Mouse (Mus musculus): ENCODE results near the gene Gm28308. TPM values are rescaled to one million over a fixed set of nuclear protein-coding genes. Genes with fewer than 3 reads are reported as not detected.

Gm28308 gene
- total RNA-seq, 2 experiments from 2014 or later = not detected

GRCm38 (mm10) chr6:52233546-52234427 is 20.6 kb upstream of the Gm28308 start:
- peak; percentile 55 for ATAC-seq (replicated peaks; ENCODE audit: poor library complexity, severe bottlenecking)

GRCm38 (mm10) chr6:52232984-52233545 is 19.9 kb upstream of the Gm28308 start:
- ATAC-seq (replicated peaks; ENCODE audit: poor library complexity, severe bottlenecking) = no peak

- no peak for ATAC-seq (replicated peaks; ENCODE audit: poor library complexity, severe bottlenecking)
Observed at GRCm38 (mm10) chr6:52232568-52232965, 19.4 kb upstream of the Gm28308 start.

GRCm38 (mm10) chr6:52231885-52232567 is 18.9 kb upstream of the Gm28308 start:
- no peak for ATAC-seq (replicated peaks; ENCODE audit: poor library complexity, severe bottlenecking)

DNA sequence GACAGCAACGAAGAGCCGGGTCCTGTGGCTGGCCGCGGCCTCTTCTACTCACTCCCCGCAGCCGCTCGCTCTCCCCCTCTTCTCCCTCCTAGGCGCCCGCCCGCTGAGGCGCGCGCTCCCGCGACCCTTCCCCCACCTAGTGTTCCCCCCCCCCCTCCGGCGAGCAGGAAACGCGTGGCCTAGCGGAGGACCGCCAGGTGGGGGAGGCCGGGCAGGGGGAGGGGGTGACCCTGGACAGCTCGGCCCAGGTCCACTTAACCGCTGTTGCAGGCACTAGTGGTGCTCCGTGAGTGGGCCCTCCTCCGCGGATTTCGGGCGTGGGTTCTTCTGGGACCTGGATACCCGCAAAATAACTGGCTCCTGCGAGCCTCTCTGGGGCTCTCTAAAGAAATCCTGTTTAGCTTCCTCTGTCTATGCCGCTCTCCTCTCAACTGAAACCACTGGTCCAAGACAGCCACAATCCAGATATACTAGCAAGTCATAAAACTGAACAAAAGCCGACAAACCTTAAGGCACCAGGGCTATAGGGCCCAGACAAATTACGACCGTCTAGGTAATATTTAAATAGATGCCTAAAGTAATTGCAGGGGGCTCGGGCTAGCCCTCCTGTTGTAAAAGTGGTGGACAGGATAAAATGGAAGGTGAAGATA is 17.5 kb upstream of the Gm28308 start, which contains the start of gene Hoxa9:
Hoxa9 (minus strand) TSS at position 574 of the 650 bp plus-strand sequence.
- no peak for ATAC-seq (replicated peaks; ENCODE audit: poor library complexity, severe bottlenecking)

DNA sequence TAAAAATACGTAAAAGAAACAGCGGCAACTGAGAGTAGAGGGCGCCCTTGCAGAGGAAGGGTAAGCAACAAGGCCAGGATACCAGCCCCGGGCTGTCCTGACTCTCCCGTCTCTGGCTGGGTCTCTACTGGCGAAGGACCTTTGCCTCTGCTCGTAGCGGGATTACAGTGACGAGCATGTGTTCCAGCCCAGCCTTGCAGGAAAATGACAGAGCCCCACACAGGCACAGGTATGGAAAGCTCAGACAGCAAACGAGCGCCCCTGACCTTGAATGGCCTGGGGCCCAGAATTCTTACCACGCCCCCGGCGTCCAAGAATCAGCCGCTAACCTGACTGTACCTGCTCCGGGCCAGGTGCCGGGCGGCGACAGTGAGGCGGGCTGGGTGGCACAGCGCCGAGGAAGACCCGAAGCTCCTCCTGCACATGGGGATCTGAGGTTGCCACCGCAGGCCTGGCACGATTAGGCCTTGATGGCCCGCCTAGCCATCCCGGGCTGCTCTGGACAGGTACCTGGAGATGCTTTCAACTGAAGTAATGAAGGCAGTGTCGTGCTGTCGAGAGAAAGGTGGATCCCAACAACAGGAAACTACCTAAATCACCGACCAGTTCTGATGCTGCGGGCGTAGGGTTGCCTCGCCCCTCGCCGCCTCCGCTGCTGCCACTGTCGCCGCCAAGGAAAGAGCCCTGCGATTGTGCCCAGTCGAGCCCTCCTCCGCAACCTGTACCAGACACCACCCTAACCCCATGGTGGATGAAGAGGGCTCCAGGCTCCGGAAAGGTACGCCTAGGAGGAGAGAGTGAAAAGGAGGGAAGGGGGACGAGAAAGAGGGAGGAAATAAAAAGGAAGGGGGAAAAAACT is 16.6 kb upstream of the Gm28308 start:
- no peak for ATAC-seq (replicated peaks; ENCODE audit: poor library complexity, severe bottlenecking)

DNA sequence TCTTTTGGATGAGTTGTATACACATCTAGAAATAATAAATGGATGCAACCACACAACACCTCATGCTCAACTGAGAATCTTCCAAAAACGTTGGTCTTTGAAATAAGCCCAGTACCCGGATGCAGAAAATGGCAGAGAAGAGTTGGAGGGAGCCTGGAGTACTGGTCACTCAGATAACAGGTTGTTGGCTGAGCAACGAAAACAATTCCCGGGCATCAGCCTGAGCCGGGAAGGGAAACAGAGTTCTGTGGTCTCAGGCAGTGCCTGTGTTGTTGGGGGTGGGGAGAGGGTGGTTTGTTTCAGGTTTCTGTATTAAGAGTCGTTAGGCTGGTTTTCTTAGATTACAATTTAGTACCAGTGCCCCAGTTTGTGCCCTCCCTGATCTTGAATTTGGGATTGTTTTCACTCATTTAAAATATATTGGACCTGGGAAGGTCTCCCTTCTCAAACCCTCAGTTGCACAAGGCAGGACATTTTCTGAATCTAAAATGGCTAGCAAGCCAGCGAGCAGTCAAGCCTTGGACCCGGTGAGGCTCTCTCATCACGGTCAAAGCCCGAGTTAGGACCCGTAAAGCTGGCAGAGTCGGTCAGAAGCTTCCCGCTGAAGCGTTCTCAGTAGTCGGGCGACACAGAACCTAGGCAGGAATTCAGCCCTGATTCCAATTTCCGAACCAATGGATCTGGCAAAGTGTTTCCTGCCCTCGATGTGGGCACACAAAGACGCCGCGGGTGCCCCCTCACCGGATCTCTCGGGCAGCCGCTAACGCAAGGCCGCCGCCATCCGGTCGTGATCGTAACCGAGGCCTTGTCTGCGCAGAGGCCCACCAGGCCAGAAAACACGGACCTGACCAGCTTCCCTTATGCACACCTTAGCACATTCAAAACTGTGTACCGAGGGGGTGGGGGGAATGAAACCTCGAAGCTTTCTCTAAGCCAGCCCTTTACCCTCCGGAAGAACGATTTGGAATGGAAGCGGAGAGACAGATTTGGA is 15.6 kb upstream of the Gm28308 start:
- ATAC-seq (replicated peaks; ENCODE audit: poor library complexity, severe bottlenecking) = no peak

- no peak for ATAC-seq (replicated peaks; ENCODE audit: poor library complexity, severe bottlenecking)
Observed at GRCm38 (mm10) chr6:52227470-52228222, 14.5 kb upstream of the Gm28308 start.

DNA sequence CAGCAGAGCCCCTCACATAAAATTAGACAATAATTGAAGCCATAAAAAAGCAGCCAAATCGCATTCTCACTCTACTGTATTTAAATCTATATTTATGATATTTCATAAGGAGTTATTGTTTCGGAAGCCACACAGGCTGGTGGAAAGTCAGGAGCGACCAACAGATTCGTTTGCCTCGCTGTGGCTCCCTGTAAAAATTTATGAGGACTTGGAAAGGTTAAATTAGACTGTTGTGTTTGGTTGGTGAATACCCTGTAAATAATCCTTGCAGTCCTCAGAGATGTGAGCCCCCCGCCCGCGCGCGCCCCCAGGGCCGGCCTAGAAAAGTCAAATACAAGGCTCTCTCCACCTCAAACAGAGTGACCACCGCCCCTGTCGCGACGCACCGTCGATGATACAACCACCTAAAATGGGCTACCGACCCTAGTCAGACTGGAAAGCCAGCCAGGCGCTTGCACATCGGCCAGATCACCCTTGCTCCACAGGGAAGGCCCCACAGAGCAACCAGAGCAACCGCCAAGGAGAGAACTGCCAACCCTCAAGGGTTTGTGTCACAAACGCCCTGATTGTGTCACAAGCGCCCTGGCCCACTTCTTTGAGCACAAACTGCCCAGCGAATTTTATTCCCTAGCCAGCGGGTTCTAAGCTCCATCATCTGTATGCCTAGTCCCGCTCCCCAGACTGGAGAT is 13.6 kb upstream of the Gm28308 start:
- ATAC-seq (replicated peaks; ENCODE audit: poor library complexity, severe bottlenecking) = peak; percentile 36

- peak; percentile 45 for ATAC-seq (replicated peaks; ENCODE audit: poor library complexity, severe bottlenecking)
Observed at GRCm38 (mm10) chr6:52225612-52226568, 12.8 kb upstream of the Gm28308 start.

GRCm38 (mm10) chr6:52224895-52225611 is 11.9 kb upstream of the Gm28308 start:
- ATAC-seq (replicated peaks; ENCODE audit: poor library complexity, severe bottlenecking) = no peak

- no peak for ATAC-seq (replicated peaks; ENCODE audit: poor library complexity, severe bottlenecking)
Observed at GRCm38 (mm10) chr6:52223939-52224760, 11.0 kb upstream of the Gm28308 start.

GRCm38 (mm10) chr6:52222729-52223128 is 9.6 kb upstream of the Gm28308 start:
- no peak for ATAC-seq (replicated peaks; ENCODE audit: poor library complexity, severe bottlenecking)

- ATAC-seq (replicated peaks; ENCODE audit: poor library complexity, severe bottlenecking) = no peak
Observed at GRCm38 (mm10) chr6:52221993-52222685, 9.0 kb upstream of the Gm28308 start.

Data from granulocyte monocyte progenitor cell, adult 5-6 weeks (primary cell).